Mouse (Mus musculus) myocyte (in vitro differentiated cells): ENCODE measurements around the gene Edem2. TPM values are rescaled to one million over a fixed set of nuclear protein-coding genes. Genes with fewer than 3 reads are reported as not detected.

Experiments used
- H3K27me3 ChIP-seq: one replicate; pipeline ENCODE4 v1.6.1; 2011; ENCODE audit not compliant: control insufficient read depth, insufficient read depth, insufficient read length
- H3K36me3 ChIP-seq: one replicate; pipeline ENCODE4 v1.6.1; 2011; ENCODE audit not compliant: control insufficient read depth, insufficient read depth
- H3K4me2 ChIP-seq: one replicate; pipeline ENCODE4 v1.6.1; 2011; ENCODE audit warnings: low read depth, control low read depth
- H3K4me3 ChIP-seq: one replicate; pipeline ENCODE4 v1.5.1; 2011; ENCODE audit warnings: mild to moderate bottlenecking, control low read depth, moderate library complexity
- H3K79me2 ChIP-seq: one replicate; pipeline ENCODE4 v1.6.1; 2011; ENCODE audit not compliant: control insufficient read depth, insufficient read depth
- H3ac ChIP-seq: one replicate; pipeline ENCODE4 v1.6.1; 2011; ENCODE audit not compliant: control insufficient read depth, insufficient read length
- CEBPB ChIP-seq: IDR thresholded peaks from 2 replicates; pipeline ENCODE4 v1.6.1; 2011; ENCODE audit warnings: mild to moderate bottlenecking, moderate library complexity; ENCODE audit not compliant: poor library complexity, insufficient read depth, severe bottlenecking
- E2F4 ChIP-seq: IDR thresholded peaks from one replicate; pipeline ENCODE4 v1.6.1; 2011; ENCODE audit warnings: mild to moderate bottlenecking, control low read depth, moderate library complexity; ENCODE audit not compliant: insufficient read depth
- MAX ChIP-seq: IDR thresholded peaks from one replicate; pipeline ENCODE4 v1.6.1; 2011; ENCODE audit warnings: low read depth, mild to moderate bottlenecking, control low read depth
- MYOD1 ChIP-seq, 3 experiments: IDR thresholded peaks; one replicate each; pipeline ENCODE4 v1.6.1; 2011; ENCODE audit warnings: control low read depth in 2 of 3, low read depth in 2 of 3, mild to moderate bottlenecking in 2 of 3, moderate library complexity in 1 of 3; ENCODE audit not compliant: insufficient read length in 2 of 3, control insufficient read depth in 1 of 3
- MYOG ChIP-seq, 3 experiments: IDR thresholded peaks; one replicate each; pipeline ENCODE4 v1.6.1; 2011; ENCODE audit warnings: control low read depth in 2 of 3, low read depth in 2 of 3, mild to moderate bottlenecking in 2 of 3; ENCODE audit not compliant: insufficient read length in 2 of 3, control insufficient read depth in 1 of 3, insufficient read depth in 1 of 3
- POLR2A ChIP-seq: IDR thresholded peaks from one replicate; pipeline ENCODE4 v1.6.1; 2011; ENCODE audit warnings: low read depth, mild to moderate bottlenecking, control low read depth, moderate library complexity; ENCODE audit not compliant: insufficient read length
- POLR2AphosphoS2 ChIP-seq: IDR thresholded peaks from one replicate; pipeline ENCODE4 v1.6.1; 2011; ENCODE audit warnings: low read depth, control low read depth; ENCODE audit not compliant: insufficient read length
- REST ChIP-seq: IDR thresholded peaks from one replicate; pipeline ENCODE4 v1.6.1; 2011; ENCODE audit warnings: mild to moderate bottlenecking, control low read depth, moderate library complexity; ENCODE audit not compliant: insufficient read depth, insufficient read length
- SRF ChIP-seq: IDR thresholded peaks from one replicate; pipeline ENCODE4 v1.6.1; 2011; ENCODE audit warnings: low read depth; ENCODE audit not compliant: control insufficient read depth, insufficient read length
- TCF12 ChIP-seq: IDR thresholded peaks from one replicate; pipeline ENCODE4 v1.6.1; 2011; ENCODE audit warnings: mild to moderate bottlenecking, control low read depth; ENCODE audit not compliant: poor library complexity, insufficient read depth, severe bottlenecking
- TCF3 ChIP-seq: IDR thresholded peaks from one replicate; pipeline ENCODE4 v1.6.1; 2011; ENCODE audit warnings: low read depth, control low read depth; ENCODE audit not compliant: insufficient read length
- USF1 ChIP-seq: IDR thresholded peaks from one replicate; pipeline ENCODE4 v1.6.1; 2011; ENCODE audit warnings: low read depth, mild to moderate bottlenecking, control low read depth, moderate library complexity
- polyA plus RNA-seq: library from polyadenylated mRNA; unstranded; fragments of >200 nt; fragmentation: generic; extraction: Trizol; gene quantifications from one replicate; pipeline ENCODE4 v1.2.1, GENCODE M21; 2012; ENCODE audit warnings: missing spikeins

Edem2 gene
- polyA plus RNA-seq, 1 experiment: 21.9 TPM

DNA sequence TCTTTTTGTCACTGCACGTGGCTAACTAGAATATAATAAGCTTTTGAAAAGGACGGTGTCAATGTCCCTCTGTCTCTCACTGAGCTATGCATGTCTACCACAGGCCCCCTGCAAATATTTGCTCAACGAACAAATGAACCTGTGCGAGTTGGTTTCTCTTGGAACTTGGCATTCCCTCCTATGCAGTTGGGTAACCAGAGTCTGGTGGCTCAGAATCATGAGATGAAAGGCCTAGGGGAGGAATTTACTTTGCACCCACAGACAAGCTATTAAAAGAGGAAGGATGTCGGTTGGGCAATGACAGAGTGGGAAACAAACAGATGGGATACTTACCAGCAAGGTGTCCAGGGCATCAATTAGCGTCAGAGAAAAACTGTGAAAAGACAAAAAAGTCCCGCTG lies 3.0 kb downstream of the Edem2 start:
- no peak overlapping the region for H3K4me2 ChIP-seq
- no peaks in the 10 kb centered on the region for H3K36me3 ChIP-seq
- no peak overlapping the region for H3K4me3 ChIP-seq
- H3K27me3 ChIP-seq: no peaks in the 10 kb centered on the region
- no peak for TF ChIP-seq SRF
- TF ChIP-seq MYOD1 (IDR thresholded peaks at IDR 0.05; ENCODE audit: control insufficient read depth in 1 of 3, insufficient read length in 2 of 3, low read depth in 2 of 3): no peak
- TF ChIP-seq TCF3: no peak
- TF ChIP-seq E2F4: no peak
- no peak for TF ChIP-seq REST
- no peak for TF ChIP-seq POLR2A
- no peak for TF ChIP-seq CEBPB
- no peak for TF ChIP-seq TCF12
- TF ChIP-seq MYOG (IDR thresholded peaks at IDR 0.05; ENCODE audit: control insufficient read depth in 1 of 3, insufficient read depth in 1 of 3, insufficient read length in 2 of 3, low read depth in 2 of 3): no peak
- no peak for TF ChIP-seq MAX
- TF ChIP-seq POLR2AphosphoS2: no peak
- TF ChIP-seq USF1: no peak
- H3ac ChIP-seq: no peak overlapping the region
- H3K79me2 ChIP-seq: no peaks in the 10 kb centered on the region

GRCm38 (mm10) chr2:155724526-155724925 lies 4.7 kb downstream of the Edem2 start:
- H3K4me3 ChIP-seq: no peak overlapping the region
- H3K4me2 ChIP-seq: no peak overlapping the region
- no peak overlapping the region for H3ac ChIP-seq
- TF ChIP-seq SRF (no peak), USF1 (no peak), REST (no peak), POLR2AphosphoS2 (no peak), TCF12 (no peak), CEBPB (no peak), MYOG (IDR thresholded peaks at IDR 0.05; ENCODE audit: control insufficient read depth in 1 of 3, insufficient read depth in 1 of 3, insufficient read length in 2 of 3, low read depth in 2 of 3) (no peak), E2F4 (no peak), TCF3 (no peak), POLR2A (no peak), MYOD1 (IDR thresholded peaks at IDR 0.05; ENCODE audit: control insufficient read depth in 1 of 3, insufficient read length in 2 of 3, low read depth in 2 of 3) (no peak), MAX (no peak)
- H3K27me3 ChIP-seq: no peaks in the 10 kb centered on the region
- no peaks in the 10 kb centered on the region for H3K36me3 ChIP-seq
- no peaks in the 10 kb centered on the region for H3K79me2 ChIP-seq

GRCm38 (mm10) chr2:155724036-155724435 lies 5.2 kb downstream of the Edem2 start:
- Histone ChIP-seq H3K79me2 (no peaks in the 10 kb centered on the region), H3K4me2 (no peak overlapping the region), H3K4me3 (no peak overlapping the region), H3ac (no peak overlapping the region), H3K27me3 (no peaks in the 10 kb centered on the region), H3K36me3 (no peaks in the 10 kb centered on the region)
- TF ChIP-seq POLR2AphosphoS2 (no peak), SRF (no peak), CEBPB (no peak), POLR2A (no peak), MYOG (IDR thresholded peaks at IDR 0.05; ENCODE audit: control insufficient read depth in 1 of 3, insufficient read depth in 1 of 3, insufficient read length in 2 of 3, low read depth in 2 of 3) (no peak), MAX (no peak), TCF12 (no peak), MYOD1 (IDR thresholded peaks at IDR 0.05; ENCODE audit: control insufficient read depth in 1 of 3, insufficient read length in 2 of 3, low read depth in 2 of 3) (no peak), E2F4 (no peak), REST (no peak), USF1 (no peak), TCF3 (no peak)

DNA sequence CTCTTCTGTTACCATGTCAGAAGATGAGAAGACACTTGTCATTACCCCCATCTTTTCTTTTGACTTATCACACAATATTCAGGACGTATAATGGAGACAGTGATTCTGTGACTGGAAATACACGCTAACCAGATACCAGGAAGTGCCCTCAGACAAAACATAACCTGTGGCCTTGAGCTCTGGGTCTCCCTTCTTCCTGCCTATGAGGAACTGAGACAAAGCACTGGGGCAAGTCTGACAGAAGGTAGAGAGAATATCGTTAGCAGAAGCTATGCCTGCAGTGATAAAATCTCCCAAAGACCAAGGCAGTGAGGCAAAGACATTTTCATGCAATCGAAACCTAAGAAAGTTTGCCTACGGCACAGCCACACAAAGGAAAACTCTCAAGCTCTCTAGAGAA lies 8.7 kb downstream of the Edem2 start:
- H3K4me3 ChIP-seq: no peak overlapping the region
- H3K79me2 ChIP-seq: no peaks in the 10 kb centered on the region
- no peak overlapping the region for H3ac ChIP-seq
- TF ChIP-seq E2F4 (no peak), POLR2A (no peak), SRF (no peak), CEBPB (no peak), TCF3 (no peak), MAX (no peak), MYOG (IDR thresholded peaks at IDR 0.05; ENCODE audit: control insufficient read depth in 1 of 3, insufficient read depth in 1 of 3, insufficient read length in 2 of 3, low read depth in 2 of 3) (no peak), MYOD1 (IDR thresholded peaks at IDR 0.05; ENCODE audit: control insufficient read depth in 1 of 3, insufficient read length in 2 of 3, low read depth in 2 of 3) (no peak), USF1 (no peak), POLR2AphosphoS2 (no peak), REST (no peak)
- H3K27me3 ChIP-seq: no peaks in the 10 kb centered on the region
- no peak overlapping the region for H3K4me2 ChIP-seq
- H3K36me3 ChIP-seq: peaks cover 7% of the 10 kb centered on the region
